Comparison of ENCODE assay signal across 21 mouse cellular contexts in the genomic region with DNA sequence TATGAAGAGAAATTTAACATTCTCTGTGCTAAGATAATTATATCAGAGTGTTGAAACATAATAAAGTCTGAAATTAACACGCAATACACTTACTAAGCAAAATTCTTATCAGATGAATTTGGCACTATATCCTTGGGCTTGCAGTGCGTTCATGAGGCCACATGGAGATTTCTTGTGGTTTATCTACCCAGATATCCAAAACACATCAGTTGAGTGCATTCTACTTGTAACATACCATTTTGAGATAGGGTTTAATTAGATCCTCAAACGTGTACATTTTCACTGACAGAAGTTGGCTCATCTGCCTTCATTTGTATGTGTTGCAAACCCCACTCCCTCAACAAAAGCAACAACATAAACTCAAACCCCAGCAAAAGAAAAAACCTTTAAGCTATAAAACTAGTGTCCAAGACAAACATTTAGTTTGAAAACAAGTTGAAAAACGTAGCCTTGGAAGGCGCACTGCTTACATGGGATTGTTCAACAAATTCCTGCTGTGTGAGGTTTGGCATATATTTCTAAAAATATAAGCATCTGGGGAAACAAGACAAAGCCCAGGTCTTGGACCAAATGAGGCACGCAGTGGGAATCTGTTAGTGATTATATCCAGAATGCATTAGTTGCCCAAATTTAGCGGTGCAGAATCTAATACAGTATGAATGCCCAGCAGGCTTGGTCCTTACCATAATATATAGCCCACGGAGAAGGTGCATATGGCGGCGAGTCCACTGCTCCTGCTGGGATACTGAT.
"Had no signal": no experiment of that assay in that cellular context is flagged by ENCODE, and none has a peak within 500 bp of the region (broad histone marks: within the 10 kb centered on the region; RNA-seq: fewer than 3 reads in every experiment).

No protein-coding gene starts in this region.

- H3K36me3 ChIP-seq: limb, embryonic 12.5 days; liver, embryonic 12.5 days; liver, embryonic 15.5 days; lung, embryonic 15.5 days; midbrain, embryonic 12.5 days; midbrain, embryonic 15.5 days; neural tube, embryonic 12.5 days; neural tube, embryonic 15.5 days; stomach, embryonic 15.5 days had no signal

- H3K4me1 ChIP-seq: liver, embryonic 15.5 days; lung, embryonic 15.5 days; midbrain, embryonic 12.5 days; midbrain, embryonic 15.5 days; neural tube, embryonic 12.5 days; stomach, embryonic 15.5 days had no signal

- H3K9ac ChIP-seq: limb, embryonic 12.5 days; liver, embryonic 12.5 days; liver, embryonic 15.5 days; lung, embryonic 15.5 days; midbrain, embryonic 12.5 days; midbrain, embryonic 15.5 days; neural tube, embryonic 12.5 days; neural tube, embryonic 15.5 days; stomach, embryonic 15.5 days had no signal

- DNase-seq: kidney, adult 18-20 months; kidney, adult 9 months; kidney, postnatal 25 days; layer of hippocampus, postnatal 36 days; liver; lung, adult 18-20 months; lung, postnatal 14 days; lung, postnatal 4 days; right cerebral cortex, postnatal 25 days; spleen, adult 18-20 months; thymus, postnatal 25 days had no signal

- H3K9me3 ChIP-seq: limb, embryonic 12.5 days; liver, embryonic 12.5 days; liver, embryonic 15.5 days; lung, embryonic 15.5 days; midbrain, embryonic 12.5 days; midbrain, embryonic 15.5 days; neural tube, embryonic 12.5 days; neural tube, embryonic 15.5 days; stomach, embryonic 15.5 days had no signal

- H3K27me3 ChIP-seq: liver, embryonic 12.5 days; liver, embryonic 15.5 days; lung, embryonic 15.5 days; midbrain, embryonic 12.5 days; midbrain, embryonic 15.5 days; neural tube, embryonic 12.5 days; neural tube, embryonic 15.5 days; stomach, embryonic 15.5 days had no signal

- H3K4me2 ChIP-seq: limb, embryonic 12.5 days; liver, embryonic 12.5 days; liver, embryonic 15.5 days; lung, embryonic 15.5 days; midbrain, embryonic 12.5 days; midbrain, embryonic 15.5 days; neural tube, embryonic 12.5 days; neural tube, embryonic 15.5 days; stomach, embryonic 15.5 days had no signal

- ATAC-seq: liver, embryonic 12.5 days; midbrain, embryonic 15.5 days had no signal

- H3K27ac ChIP-seq: left cerebral cortex, adult 2 months; limb, embryonic 12.5 days; liver, embryonic 12.5 days; liver, embryonic 15.5 days; lung, embryonic 15.5 days; midbrain, embryonic 12.5 days; midbrain, embryonic 15.5 days; neural tube, embryonic 12.5 days; neural tube, embryonic 15.5 days; stomach, embryonic 15.5 days had no signal

- H3K4me3 ChIP-seq: left cerebral cortex, adult 2 months; limb, embryonic 12.5 days; liver, embryonic 12.5 days; liver, embryonic 15.5 days; lung, embryonic 15.5 days; midbrain, embryonic 12.5 days; midbrain, embryonic 15.5 days; neural tube, embryonic 12.5 days; neural tube, embryonic 15.5 days; stomach, embryonic 15.5 days had no signal
